Mouse (Mus musculus): ENCODE measurements around the gene Rc3h1.
"Not testable (repeated sequence)": the region's sequence is repeated elsewhere in the genome, so short reads cannot be mapped to it uniquely, and the experiment has no call there.

Gene Rc3h1

GRCm38 (mm10) chr1:160906057-160906557 is at the start of gene Rc3h1:
Rc3h1 (plus strand) TSS chr1:160906418.
- peak; percentile 98 for DNase-seq

GRCm38 (mm10) chr1:160858132-160858531 is 48.1 kb upstream of the Rc3h1 start:
- no peak for DNase-seq

GRCm38 (mm10) chr1:160859874-160860273 is 46.3 kb upstream of the Rc3h1 start:
- DNase-seq, result not testable (repeated sequence)

DNA sequence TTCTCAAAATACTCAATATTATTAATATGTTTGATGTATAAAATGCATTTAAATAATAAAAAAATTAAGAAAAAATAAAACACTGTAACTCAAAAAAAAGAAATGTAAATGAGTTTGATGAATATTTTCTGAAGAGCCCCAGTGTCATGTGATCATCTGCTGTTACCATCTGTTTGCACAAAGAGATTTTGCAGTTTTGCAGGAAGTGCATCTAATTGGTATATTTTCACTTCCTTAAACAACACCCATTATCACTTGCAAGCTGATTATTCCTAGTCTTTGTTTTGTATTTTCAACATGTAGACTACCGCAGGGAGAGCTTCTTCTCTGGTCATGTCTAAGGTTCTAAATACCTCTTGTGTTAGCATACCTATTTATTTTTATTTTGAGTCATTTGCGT is 45.1 kb upstream of the Rc3h1 start:
- no peak for DNase-seq

DNA sequence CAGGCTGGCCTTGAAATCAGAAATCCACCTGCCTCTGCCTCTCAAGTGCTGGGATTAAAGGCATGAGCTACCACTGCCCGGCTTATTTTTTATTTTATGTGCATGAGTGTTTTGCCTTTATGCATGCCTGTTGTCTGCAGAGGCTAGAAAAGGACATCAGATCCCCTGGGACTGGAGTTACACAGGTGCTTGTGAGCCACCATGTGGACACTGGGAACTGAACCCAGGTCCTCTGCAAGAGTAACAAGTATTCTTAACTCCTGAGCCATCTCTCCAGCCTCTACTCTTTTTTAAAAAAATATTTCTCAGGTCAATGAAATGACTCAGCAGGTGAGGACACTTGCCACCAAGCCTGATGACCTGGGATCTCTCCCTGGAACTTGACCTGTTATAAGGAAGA is 44.6 kb upstream of the Rc3h1 start:
- no peak for DNase-seq

DNA sequence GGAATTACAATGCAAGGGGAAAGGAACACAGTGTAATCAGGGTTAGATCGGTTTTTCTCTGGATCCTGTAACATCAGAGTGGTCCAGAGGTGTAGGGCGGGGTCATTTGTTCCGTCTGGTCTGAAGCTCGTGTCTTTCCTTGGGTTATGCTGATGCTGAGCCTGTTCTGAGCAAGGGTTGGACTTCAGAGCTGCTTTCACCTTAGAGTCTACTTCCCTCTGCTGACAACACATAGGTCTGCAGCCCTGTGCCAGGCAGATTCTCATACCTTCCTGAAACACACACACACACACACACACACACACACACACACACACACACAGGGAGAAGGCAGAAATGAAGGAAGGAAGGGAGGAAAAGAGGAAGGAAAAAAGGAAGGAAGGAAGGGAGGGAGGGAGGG is 43.2 kb upstream of the Rc3h1 start:
- peak; percentile 10 for DNase-seq

- no peak for DNase-seq
Measured at GRCm38 (mm10) chr1:160874757-160875156, 31.5 kb upstream of the Rc3h1 start.

DNA sequence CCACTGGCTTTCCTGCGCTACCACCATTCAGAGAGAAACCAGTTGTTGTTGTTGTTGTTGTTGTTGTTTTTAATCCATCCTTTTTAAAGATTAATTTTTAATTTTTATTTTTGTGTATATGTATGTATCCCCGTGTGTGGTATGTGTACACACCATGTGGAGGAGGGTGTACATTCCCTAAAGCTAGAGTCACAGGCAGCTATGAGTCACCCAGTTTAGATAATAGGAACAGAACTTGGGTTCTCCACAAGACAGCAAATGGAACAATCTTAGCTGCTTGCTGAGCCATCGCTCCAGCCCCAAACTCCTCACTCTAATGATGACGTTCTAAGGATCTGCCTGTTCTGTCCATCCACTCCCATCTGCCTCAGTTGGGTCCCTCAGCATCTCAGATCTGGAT is 29.2 kb upstream of the Rc3h1 start:
- DNase-seq, result no peak

- no peak for DNase-seq
Measured at GRCm38 (mm10) chr1:160878485-160878884, 27.7 kb upstream of the Rc3h1 start.

- DNase-seq, result not testable (repeated sequence)
Measured at GRCm38 (mm10) chr1:160881378-160881777, 24.8 kb upstream of the Rc3h1 start.

DNA sequence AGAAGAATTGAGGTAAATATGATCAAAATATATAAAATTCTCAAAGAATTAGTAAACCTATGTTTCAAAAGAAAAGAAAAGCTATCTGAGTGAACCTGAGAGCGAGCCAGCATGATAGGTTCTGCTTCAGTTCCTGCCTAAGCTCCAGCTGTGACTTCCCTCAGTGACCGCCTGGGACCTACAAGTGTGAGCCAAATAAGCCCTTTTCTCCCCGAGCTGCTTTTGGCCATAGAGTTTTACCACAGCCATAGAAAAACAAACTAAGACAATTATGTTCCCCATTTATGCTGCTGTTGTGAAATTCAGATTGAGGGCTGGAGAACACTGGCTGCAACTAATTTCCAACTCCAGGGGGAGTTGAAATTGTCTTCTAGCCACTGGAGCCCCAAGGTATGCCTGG is 24.2 kb upstream of the Rc3h1 start:
- DNase-seq, result no peak

DNA sequence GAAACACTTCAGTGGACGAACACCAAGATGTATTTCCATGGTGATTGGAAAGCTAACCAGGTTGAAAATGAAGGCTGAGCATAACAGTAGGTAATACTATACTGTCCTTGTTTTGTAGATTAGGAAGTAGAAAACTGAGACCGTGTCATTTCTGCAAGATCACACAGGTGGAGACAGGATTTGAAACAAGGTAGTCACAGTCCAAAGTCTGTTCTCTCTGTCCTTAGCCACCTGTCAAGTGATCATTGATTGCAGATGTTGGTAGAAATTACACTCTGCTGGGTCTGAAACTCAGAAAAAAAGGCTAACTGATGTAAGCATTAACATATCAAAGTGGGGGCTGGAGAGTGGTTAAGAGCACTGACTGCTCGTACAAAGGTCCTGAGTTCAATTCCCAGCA is 21.9 kb upstream of the Rc3h1 start:
- DNase-seq, result no peak

DNA sequence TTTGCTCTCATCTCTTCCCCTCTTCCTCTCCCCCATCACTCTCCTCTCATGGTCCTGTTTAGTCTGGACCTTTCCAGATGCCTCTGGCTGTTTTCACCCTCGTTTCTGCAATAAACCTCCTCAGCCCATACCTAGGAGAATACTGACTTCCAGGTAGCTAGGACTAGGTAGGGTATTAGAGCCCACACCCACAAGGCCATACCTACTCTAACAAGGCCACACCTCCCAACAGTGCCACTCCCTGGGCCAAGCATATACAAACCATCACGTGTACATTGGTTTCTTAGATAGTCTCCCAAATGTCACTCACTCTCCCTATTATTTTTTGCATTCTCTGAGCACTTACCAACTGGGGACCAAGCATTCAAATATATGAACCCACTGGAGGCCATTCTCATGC is 21.2 kb upstream of the Rc3h1 start:
- DNase-seq, result no peak

GRCm38 (mm10) chr1:160899701-160900100 is 6.5 kb upstream of the Rc3h1 start:
- no peak for DNase-seq

GRCm38 (mm10) chr1:160904047-160904446 is 2.2 kb upstream of the Rc3h1 start:
- DNase-seq, result no peak

DNA sequence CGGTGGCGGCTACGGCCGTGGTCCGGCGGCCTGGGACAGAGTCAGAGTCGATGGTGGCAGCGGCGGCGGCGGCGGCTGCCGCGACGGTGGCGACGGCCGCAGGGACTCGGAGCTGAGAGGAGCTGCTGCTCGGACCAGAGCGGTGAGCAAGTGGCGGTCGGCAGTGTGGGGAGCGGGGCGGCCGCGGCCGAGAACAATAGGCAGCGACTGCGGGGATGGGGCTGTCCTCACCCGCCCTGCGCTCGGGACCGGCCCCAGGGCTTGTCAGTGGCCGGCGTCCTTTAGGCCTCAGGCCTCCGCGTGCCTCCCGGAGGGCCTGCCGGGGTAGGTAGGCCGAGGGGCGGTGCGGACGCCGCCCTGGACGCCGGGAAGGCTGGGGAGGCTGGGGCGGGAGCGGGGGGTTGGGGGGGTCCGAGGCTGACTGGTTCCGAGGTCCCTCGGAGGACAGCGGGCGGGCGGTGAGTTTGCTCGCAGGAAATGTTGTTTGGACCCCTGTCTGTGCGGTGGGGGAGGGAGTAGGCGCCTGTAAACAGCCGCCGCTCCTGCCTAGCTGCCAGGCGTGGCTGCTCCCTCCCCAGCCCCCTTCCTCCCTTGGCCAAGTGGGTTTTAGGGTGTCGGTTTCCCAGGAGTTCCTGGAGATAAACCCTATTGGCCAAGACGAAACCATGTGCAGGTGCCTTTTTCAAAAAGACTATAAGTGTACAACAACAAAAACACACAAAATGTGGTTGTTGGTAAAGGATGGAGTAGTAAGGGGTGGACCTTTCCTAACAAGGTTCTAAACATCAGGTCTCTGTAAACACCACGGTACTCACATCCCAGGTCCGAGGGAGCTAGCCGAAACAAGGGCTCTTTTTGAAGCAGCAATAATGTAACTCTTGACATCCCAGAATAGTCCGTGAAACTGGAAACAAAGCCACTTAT is 602 bp downstream of the Rc3h1 start:
- peak; percentile 50 for DNase-seq

- no peak for DNase-seq
Measured at GRCm38 (mm10) chr1:160910176-160910575, 4.0 kb downstream of the Rc3h1 start.

- no peak for DNase-seq
Measured at GRCm38 (mm10) chr1:160910812-160911211, 4.6 kb downstream of the Rc3h1 start.

DNA sequence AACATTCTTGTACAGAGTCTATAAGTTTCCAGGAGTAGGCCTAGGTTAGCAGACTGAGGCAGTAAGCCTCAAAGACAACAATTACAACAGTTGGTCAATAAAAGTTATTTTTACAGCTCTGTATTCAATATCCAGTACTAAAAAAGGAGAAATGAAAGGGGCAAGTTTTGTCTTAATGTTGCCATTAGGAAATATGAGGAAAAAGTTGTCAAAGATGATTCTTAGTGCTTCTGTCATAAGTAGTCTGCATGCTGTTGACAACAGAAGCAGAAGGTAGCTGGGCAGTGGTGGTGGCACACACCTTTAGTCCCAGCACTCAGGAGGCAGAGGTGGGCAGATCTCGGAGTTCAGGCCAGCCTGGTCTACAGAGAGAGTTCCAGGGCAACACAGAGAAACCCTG is 13.2 kb downstream of the Rc3h1 start:
- no peak for DNase-seq

DNA sequence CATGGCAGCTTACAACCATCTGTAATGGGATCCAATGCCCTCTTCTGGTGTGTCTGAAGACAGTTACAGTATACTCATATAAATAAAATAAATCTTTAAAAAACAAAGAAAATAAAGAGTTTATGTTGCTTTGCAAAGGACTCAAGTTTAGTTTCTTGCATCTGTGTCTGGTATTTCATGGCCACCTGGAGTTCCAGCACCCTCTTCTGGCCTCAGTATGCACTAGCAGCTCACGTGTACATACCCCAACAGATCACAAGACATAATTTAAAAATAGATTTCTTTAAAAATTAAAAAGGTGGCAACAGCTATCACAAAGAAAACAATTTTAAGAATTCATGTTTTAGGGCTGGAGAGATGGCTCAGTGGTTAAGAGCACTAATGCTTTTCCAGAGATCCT is 15.7 kb downstream of the Rc3h1 start:
- no peak for DNase-seq

DNA sequence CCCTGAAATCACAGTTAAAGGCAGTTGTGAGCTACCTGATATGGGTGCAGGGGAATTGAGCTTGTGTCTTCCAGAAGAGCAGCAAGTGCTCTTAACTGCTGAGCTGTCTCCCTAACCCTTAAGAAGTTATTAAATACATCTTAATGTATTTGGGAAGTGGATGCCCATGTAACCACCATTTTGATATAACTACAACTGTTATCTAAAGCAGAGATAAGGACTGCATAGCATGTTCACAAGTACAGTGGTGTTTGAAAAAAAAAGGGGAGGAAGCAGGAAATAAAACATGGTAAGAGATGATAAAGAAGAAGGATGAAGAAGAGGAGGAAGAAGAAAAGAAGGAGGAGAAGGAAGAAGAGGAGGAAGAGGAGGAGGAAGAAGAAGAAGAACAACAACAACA is 25.1 kb downstream of the Rc3h1 start:
- DNase-seq, result no peak

DNA sequence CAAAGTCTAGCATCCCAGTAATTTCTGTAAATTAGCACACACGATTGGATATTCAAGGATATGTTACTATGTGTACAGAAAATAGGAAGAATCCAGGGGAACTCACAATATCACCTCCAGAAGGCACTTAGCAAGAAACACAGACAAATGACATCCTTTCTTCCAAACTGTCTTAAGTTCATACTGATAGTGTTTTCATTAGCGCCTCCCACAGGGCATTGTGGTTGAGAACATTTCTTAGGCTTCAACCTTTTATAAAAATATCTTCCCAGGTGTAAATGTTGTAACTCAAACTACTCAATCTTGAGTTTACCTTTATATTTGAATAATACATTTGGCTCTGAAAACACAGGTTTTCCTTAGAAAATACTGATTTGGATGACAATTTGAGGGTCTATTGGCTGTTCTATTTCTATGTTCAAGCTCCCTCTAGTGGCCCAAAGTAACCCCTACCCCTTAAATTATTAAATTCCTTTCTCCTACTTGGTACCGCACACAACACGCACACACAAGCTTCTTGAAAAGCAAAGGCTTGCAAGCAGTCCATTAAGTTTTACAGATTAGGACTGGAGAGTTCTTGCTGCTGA is 27.8 kb downstream of the Rc3h1 start:
- no peak for DNase-seq

- DNase-seq, result no peak
Measured at GRCm38 (mm10) chr1:160935551-160935950, 29.3 kb downstream of the Rc3h1 start.

- no peak for DNase-seq
Measured at GRCm38 (mm10) chr1:160963199-160963598, 57.0 kb downstream of the Rc3h1 start.

Measured in right cerebral cortex, postnatal 4 days (tissue).